Mouse (Mus musculus) heart, embryonic 10.5 days (tissue): ENCODE data around the gene Sult6b2. TPM values are rescaled to one million over a fixed set of nuclear protein-coding genes. Genes with fewer than 3 reads are reported as not detected.
A peak's percentile ranks its signal among the peaks of the same experiment; 100 is the strongest.

Experiments
- DNase-seq: peaks from one replicate; pipeline ENCODE4 v3.0.0-alpha.2; 2017; ENCODE audit warnings: low spot score
- H3K27ac ChIP-seq: fragments of 300-500 bp; sonication (generic); 2 replicates; pipeline ENCODE4 v1.5.1; 2016; ENCODE audit warnings: mild to moderate bottlenecking
- H3K27me3 ChIP-seq: fragments of 300-500 bp; sonication (generic); 2 replicates; pipeline ENCODE4 v1.6.1; 2016; ENCODE audit warnings: mild to moderate bottlenecking; ENCODE audit not compliant: poor library complexity, insufficient read depth, severe bottlenecking
- H3K36me3 ChIP-seq: fragments of 300-500 bp; sonication (generic); 2 replicates; pipeline ENCODE4 v1.6.1; 2016; ENCODE audit warnings: mild to moderate bottlenecking, moderate library complexity
- H3K4me1 ChIP-seq: fragments of 300-500 bp; sonication (generic); 2 replicates; pipeline ENCODE4 v1.6.1; 2016; ENCODE audit warnings: mild to moderate bottlenecking
- H3K4me3 ChIP-seq: fragments of 300-500 bp; sonication (generic); 2 replicates; pipeline ENCODE4 v1.5.1; 2016; ENCODE audit warnings: mild to moderate bottlenecking, moderate library complexity
- H3K9me3 ChIP-seq: fragments of 300-500 bp; sonication (generic); 2 replicates; pipeline ENCODE4 v1.6.1; 2016; ENCODE audit warnings: mild to moderate bottlenecking, moderate library complexity
- WGBS: fragments of 180-500 bp; shearing (Covaris S2); methylation state at CpG from one replicate; pipeline ENCODE4 v1.1.7; 2016; 5-methylcytosine and 5-hydroxymethylcytosine counted together
- polyA plus RNA-seq: library from polyadenylated mRNA; unstranded; fragments of >200 nt; fragmentation: Nextera tagmentation; extraction: Ambion mirVana; gene quantifications from 2 replicates; pipeline ENCODE4 v1.2.1, GENCODE M21; 2016

The Sult6b2 gene
- polyA plus RNA-seq, 1 experiment from 2014 or later: not detected

DNA sequence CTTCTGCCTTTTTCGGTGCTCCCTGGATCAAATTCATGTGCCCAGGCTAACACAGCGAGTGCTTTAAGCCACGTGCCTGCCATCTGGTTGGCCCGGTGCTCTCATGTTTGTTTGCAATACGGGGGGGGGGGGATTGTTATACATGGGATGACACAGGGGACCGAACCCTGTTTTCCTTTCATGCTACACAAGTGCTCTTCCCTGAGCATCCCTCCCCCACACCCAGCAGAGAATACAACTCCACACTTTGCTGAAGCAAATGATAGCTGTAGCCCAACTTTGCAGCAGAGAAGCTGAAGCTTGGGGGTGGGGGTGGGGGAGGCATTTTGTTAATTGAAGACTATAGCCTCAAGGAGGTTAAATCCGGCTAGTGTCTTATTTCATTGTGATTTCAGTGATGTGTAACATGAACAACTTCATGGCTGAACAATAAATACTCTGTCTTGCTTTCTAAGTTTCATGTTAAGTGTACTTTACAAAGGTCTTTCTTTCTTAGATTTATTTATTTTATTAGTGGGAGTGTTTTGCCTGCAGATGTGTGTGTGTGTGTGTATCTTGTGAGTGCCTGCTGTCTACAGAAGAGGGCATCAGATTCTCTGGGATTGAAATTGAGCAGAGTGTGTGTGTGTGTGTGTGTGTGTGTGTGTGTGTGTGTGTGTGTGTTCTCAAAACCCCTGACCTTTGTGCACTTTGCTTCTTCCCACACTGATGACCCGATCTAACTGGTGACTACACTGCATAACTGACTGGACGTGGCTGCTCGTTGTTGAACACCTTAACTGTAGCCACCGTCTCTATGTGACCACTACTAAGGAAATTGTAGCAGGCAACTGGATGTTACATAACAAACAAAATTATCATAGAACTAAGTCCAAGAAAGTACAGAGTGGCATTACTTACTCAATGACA lies 1.4 kb downstream of the Sult6b2 start:
- H3K9me3 ChIP-seq: no peaks in the 10 kb centered on the region
- no peak overlapping the region for H3K27ac ChIP-seq
- whole genome bisulfite sequencing: 57% methylated on average over 11 of the region's 11 CpGs
- no peaks in the 10 kb centered on the region for H3K27me3 ChIP-seq
- no peak overlapping the region for H3K4me3 ChIP-seq
- H3K4me1 ChIP-seq: no peaks in the 10 kb centered on the region
- H3K36me3 ChIP-seq: no peaks in the 10 kb centered on the region
- DNase-seq: no peak

GRCm38 (mm10) chr6:142801687-142802086 lies 2.6 kb downstream of the Sult6b2 start:
- no peak overlapping the region for H3K27ac ChIP-seq
- no peaks in the 10 kb centered on the region for H3K27me3 ChIP-seq
- no peak overlapping the region for H3K4me3 ChIP-seq
- no peaks in the 10 kb centered on the region for H3K4me1 ChIP-seq
- no peaks in the 10 kb centered on the region for H3K36me3 ChIP-seq
- WGBS: 83% methylated on average over 5 of the region's 5 CpGs
- DNase-seq: no peak
- H3K9me3 ChIP-seq: no peaks in the 10 kb centered on the region

DNA sequence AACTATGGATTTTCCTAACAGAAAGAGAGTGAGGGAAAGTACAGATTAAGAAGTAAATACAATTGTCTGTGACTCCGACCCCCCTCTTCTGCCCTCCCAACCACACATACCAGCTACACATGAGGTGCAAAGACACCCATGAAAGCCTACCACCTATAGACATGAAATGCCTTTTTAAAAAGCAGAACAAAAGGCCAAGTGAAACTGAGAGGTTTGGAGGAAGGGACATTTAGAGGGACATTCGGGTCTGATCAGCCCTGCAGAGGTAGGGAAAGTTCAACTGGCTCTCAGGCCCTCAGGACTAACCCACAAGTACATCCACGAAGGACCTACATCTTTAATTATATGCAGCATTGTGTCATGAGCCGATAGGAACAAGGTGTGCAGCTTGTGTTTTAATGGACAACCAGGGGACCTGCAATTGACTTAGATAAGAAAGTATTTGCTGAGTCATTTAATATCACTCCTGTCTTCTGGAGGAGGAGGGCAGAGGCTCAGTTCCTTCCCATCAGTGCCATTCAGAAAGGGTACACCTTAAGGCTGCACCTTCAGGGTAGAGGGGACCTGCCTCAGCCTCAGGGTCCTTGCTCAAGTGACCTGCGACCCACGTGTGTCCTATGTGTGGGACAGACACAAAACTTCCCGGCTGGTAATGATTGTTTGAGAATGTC lies 4.5 kb downstream of the Sult6b2 start:
- Histone ChIP-seq H3K4me1 (peaks cover 9% of the 10 kb centered on the region; the same call in 1 of the 2 replicates), H3K27ac (no peak overlapping the region), H3K4me3 (no peak overlapping the region), H3K27me3 (no peaks in the 10 kb centered on the region), H3K36me3 (no peaks in the 10 kb centered on the region), H3K9me3 (no peaks in the 10 kb centered on the region)
- WGBS: 71% methylated on average over 7 of the region's 7 CpGs
- no peak for DNase-seq

DNA sequence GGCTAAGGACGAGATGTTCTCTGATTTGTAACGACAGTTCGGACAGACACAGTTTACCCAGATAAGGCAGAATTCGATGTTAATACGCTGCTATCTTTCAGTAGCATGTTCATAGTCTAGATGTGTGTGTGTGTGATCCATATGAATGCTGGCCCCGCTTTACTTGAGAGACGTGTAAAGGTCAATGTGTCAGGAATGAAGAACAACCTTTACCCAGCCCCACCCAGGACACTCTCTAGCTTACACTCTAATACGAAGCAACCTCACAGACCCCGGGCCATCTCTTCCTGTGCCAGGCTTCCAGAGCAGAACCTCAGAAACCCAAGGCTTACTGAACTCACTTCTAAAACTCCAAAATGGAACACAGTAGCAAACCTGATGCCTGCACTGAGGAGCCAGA lies 5.5 kb downstream of the Sult6b2 start:
- no peak overlapping the region for H3K27ac ChIP-seq
- H3K4me1 ChIP-seq: peaks cover 14% of the 10 kb centered on the region; the same call in 1 of the 2 replicates
- H3K27me3 ChIP-seq: no peaks in the 10 kb centered on the region
- H3K4me3 ChIP-seq: no peak overlapping the region
- 85% methylated on average over 9 of the region's 9 CpGs for WGBS
- DNase-seq: no peak
- H3K36me3 ChIP-seq: no peaks in the 10 kb centered on the region
- no peaks in the 10 kb centered on the region for H3K9me3 ChIP-seq

DNA sequence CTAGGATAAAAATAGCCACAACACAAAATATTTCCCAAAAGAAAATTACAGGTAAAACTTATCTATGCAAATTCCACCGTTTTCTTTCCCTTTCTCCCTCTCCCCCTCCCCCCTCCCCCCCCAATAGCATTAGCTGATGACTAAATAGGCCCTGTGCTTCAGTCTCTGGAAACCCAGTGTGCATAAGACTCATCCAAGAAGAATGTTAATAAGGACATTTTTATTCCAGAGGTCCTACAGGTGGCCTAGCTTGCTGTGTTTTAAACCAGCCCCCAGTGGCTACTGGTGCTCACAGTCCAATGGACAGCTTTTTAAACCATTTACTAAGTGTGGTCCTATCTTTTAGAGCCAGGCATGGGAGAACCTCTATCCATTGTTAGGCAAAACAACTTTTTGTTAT lies 6.3 kb downstream of the Sult6b2 start:
- Histone ChIP-seq H3K9me3 (no peaks in the 10 kb centered on the region), H3K36me3 (no peaks in the 10 kb centered on the region), H3K27me3 (no peaks in the 10 kb centered on the region), H3K4me1 (peaks cover 22% of the 10 kb centered on the region), H3K4me3 (no peak overlapping the region), H3K27ac (no peak overlapping the region)
- 75% methylated on average over 1 of the region's 1 CpGs for WGBS
- no peak for DNase-seq

DNA sequence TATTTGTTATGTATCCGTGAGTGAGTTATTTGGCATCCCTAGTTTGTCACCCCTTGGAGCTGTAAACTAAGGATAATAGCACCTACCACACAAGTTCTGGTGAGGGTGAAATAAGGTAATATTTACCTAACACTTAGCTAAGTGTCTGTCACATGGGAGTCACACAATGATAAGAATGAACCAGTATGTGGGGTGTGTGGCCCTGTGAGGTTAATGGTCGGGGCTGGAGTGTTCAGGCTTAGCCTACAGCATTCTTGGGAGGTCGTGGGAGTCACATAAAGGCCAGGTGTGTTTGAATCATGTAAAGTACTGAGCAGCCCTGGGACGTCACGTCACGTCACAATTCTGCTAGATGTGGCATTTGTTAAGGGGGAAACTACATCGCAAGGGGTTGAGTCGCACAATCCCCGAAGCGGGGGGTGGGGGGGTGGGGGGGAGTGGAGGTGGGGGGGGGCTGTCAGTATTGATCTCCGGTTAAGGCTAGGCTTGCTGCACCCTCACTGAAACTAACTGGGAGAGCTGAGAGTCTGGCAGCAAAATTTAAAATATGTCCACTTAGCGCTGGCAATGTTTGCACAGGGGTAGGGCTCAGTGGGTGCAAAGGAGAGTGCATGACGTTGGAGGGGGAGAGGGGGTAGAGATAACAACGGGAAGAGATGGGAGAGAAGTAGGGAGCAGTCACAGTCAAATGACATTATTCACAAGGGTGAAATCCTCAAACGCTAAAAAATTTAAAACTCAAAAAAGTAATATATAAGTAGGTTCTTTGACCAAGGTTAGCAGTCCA lies 8.5 kb downstream of the Sult6b2 start:
- 66% methylated on average over 15 of the region's 15 CpGs for WGBS
- no peak for DNase-seq
- Histone ChIP-seq H3K36me3 (no peaks in the 10 kb centered on the region), H3K27ac (no peak overlapping the region), H3K4me3 (no peak overlapping the region), H3K4me1 (peaks cover 29% of the 10 kb centered on the region), H3K27me3 (no peaks in the 10 kb centered on the region), H3K9me3 (no peaks in the 10 kb centered on the region)

- 70% methylated on average over 9 of the region's 9 CpGs for WGBS
Measured at GRCm38 (mm10) chr6:142795087-142795486, 9.2 kb downstream of the Sult6b2 start.

DNA sequence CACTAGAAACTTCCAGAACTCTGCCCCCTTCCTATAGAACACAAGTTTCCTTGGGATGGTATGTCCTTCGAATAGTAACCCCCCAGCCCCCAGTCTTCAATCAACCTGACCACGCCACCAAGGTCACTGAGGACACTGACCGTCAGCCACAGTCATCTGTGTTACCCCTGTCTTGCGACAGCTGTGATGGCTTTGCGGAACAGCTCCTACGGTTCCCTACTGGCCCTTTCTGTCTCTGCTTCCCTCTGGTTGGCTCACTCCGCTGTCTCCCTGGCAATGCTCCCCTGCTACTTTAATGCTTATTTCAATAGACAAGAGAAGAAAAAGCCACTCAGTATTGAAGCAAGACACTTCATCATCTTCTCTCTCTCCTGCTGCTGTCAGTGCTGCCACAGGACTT lies 10.8 kb downstream of the Sult6b2 start:
- Histone ChIP-seq H3K27ac (peak overlapping the region; percentile 56), H3K27me3 (no peaks in the 10 kb centered on the region), H3K36me3 (no peaks in the 10 kb centered on the region), H3K9me3 (no peaks in the 10 kb centered on the region), H3K4me3 (no peak overlapping the region), H3K4me1 (peaks cover 32% of the 10 kb centered on the region)
- WGBS: 40% methylated on average over 7 of the region's 7 CpGs
- DNase-seq: no peak

More at GRCm38 (mm10) chr6:142795087-142795486, 9.2 kb downstream of the Sult6b2 start:
- Histone ChIP-seq H3K9me3 (no peaks in the 10 kb centered on the region), H3K27ac (no peak overlapping the region), H3K4me1 (peaks cover 29% of the 10 kb centered on the region), H3K36me3 (no peaks in the 10 kb centered on the region), H3K4me3 (no peak overlapping the region), H3K27me3 (no peaks in the 10 kb centered on the region)
- DNase-seq: no peak

- Histone ChIP-seq H3K9me3 (no peaks in the 10 kb centered on the region), H3K36me3 (no peaks in the 10 kb centered on the region), H3K4me1 (peaks cover 34% of the 10 kb centered on the region), H3K27ac (no peak overlapping the region; the same call in 1 of the 2 replicates), H3K4me3 (0 out of 2 replicates have a peak overlapping the region, but pooled peaks have one; percentile 1), H3K27me3 (no peaks in the 10 kb centered on the region)
- 23% methylated on average over 13 of the region's 13 CpGs for WGBS
- no peak for DNase-seq
Measured at GRCm38 (mm10) chr6:142792241-142792968, 11.9 kb downstream of the Sult6b2 start.

GRCm38 (mm10) chr6:142789736-142790135 lies 14.6 kb downstream of the Sult6b2 start:
- Histone ChIP-seq H3K27ac (no peak overlapping the region), H3K4me1 (peaks cover 25% of the 10 kb centered on the region), H3K36me3 (no peaks in the 10 kb centered on the region), H3K4me3 (no peak overlapping the region), H3K27me3 (no peaks in the 10 kb centered on the region), H3K9me3 (no peaks in the 10 kb centered on the region)
- DNase-seq: no peak
- 86% methylated on average over 10 of the region's 10 CpGs for WGBS

DNA sequence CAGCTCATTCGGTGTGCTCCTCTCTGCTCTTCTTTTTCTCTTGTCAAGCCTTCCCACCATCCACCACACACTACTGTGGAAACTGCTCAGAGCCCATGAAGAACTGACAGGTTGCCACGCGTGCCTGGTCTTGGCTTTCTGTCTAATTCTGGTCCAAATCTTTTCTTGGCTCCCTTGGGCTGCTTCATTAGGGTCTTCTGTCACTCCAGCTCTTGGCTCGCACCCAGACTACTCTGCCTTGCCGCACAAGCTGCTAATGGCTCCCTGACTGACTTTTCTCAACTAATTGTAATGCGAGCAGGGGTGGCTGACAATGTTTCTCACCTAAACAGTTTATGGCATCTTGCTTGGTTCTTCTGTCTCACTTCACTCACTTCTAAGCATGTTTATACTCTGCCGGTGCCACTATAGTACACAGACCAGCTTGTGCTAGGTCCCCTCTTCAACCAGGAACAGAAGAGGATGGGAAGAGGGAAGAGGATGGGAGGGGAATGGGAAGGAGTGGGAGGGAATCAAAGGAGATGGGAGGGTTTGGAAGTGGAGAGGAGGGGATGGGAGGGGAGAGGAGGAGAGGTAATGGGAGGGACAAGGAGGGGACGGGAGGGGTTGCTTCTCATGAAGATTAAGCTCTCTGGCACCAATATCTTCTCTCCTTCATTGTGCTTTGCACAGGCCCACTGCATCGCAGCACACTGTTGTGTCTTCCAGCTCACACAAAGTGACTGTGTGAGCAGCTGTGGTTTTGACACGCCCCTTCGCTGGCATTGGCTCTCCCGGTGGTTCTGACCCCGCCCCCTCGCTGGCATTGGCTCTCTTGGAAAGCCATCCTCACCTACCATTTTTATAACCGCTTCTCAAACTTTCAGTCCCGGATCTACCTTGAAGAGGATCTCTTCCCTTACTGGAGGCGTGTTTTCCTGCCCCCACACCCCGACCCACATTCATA lies 16.0 kb downstream of the Sult6b2 start:
- no peaks in the 10 kb centered on the region for H3K27me3 ChIP-seq
- peak; percentile 74 for DNase-seq
- H3K36me3 ChIP-seq: no peaks in the 10 kb centered on the region
- H3K4me1 ChIP-seq: peaks cover 15% of the 10 kb centered on the region
- H3K9me3 ChIP-seq: no peaks in the 10 kb centered on the region
- WGBS: 46% methylated on average over 18 of the region's 18 CpGs
- H3K27ac ChIP-seq: no peak overlapping the region
- H3K4me3 ChIP-seq: no peak overlapping the region; the same call in 1 of the 2 replicates
